Mouse (Mus musculus) lung, embryonic 14.5 days (tissue): Measurements from ENCODE around the gene Cdh4. TPM values are rescaled to one million over a fixed set of nuclear protein-coding genes. Genes with fewer than 3 reads are reported as not detected.

Experiments used
- ATAC-seq: fragments of 200-750 bp; cut with Nextera tagmentation; 2 replicates; pipeline ENCODE4 v1.8.0; 2017; ENCODE audit warnings: mild to moderate bottlenecking, moderate TSS enrichment, moderate library complexity; ENCODE audit not compliant: insufficient read depth
- DNase-seq: peaks from one replicate; pipeline ENCODE4 v3.0.0-alpha.2; 2015
- H3K27ac ChIP-seq: fragments of 300-500 bp; sonication (generic); 2 replicates; pipeline ENCODE4 v1.5.1; 2014; ENCODE audit warnings: low read depth, mild to moderate bottlenecking, moderate library complexity
- H3K27me3 ChIP-seq: fragments of 300-500 bp; sonication (generic); 2 replicates; pipeline ENCODE4 v1.6.1; 2014; ENCODE audit warnings: low read length, control low read depth; ENCODE audit not compliant: insufficient read depth
- H3K36me3 ChIP-seq: fragments of 300-500 bp; sonication (generic); 2 replicates; pipeline ENCODE4 v1.6.1; 2014; ENCODE audit warnings: control low read depth; ENCODE audit not compliant: insufficient read depth
- H3K4me1 ChIP-seq: fragments of 300-500 bp; sonication (generic); 2 replicates; pipeline ENCODE4 v1.6.1; 2014; ENCODE audit warnings: antibody characterized with exemption, control low read depth; ENCODE audit not compliant: insufficient read depth
- H3K4me2 ChIP-seq: fragments of 300-500 bp; sonication (generic); 2 replicates; pipeline ENCODE4 v1.6.1; 2014; ENCODE audit warnings: mild to moderate bottlenecking
- H3K4me3 ChIP-seq: fragments of 300-500 bp; sonication (generic); 2 replicates; pipeline ENCODE4 v1.5.1; 2014; ENCODE audit warnings: low read depth, low read length
- H3K9ac ChIP-seq: fragments of 300-500 bp; sonication (generic); 2 replicates; pipeline ENCODE4 v1.6.1; 2014
- H3K9me3 ChIP-seq: fragments of 300-500 bp; sonication (generic); 2 replicates; pipeline ENCODE4 v1.6.1; 2016; ENCODE audit warnings: low read depth, low read length, control low read depth
- CTCF ChIP-seq: IDR thresholded peaks from 2 replicates; pipeline ENCODE4 v1.5.1; 2016; ENCODE audit warnings: antibody characterized with exemption, low read depth
- WGBS: fragments of 180-500 bp; shearing (Covaris S2); extraction: QIAGEN DNeasy Blood & Tissue Kit; methylation state at CpG from one replicate; pipeline ENCODE4 v1.1.7; 2014; 5-methylcytosine and 5-hydroxymethylcytosine counted together
- polyA plus RNA-seq: library from polyadenylated mRNA; unstranded; fragments of >200 nt; fragmentation: Nextera tagmentation; extraction: Ambion mirVana; gene quantifications from 2 replicates; pipeline ENCODE4 v1.2.1, GENCODE M21; 2014

Cdh4 gene
- polyA plus RNA-seq, 1 experiment from 2014 or later, result 4.9 TPM

- no peak overlapping the region for H3K27ac ChIP-seq
- H3K4me2 ChIP-seq, result no peak overlapping the region
- ATAC-seq, result no peak
These were observed 95.7 kb downstream of the Cdh4 start for GRCm38 (mm10) chr2:179537800-179538450.

GRCm38 (mm10) chr2:179538535-179538934 lies 96.3 kb downstream of the Cdh4 start:
- no peak overlapping the region for H3K4me2 ChIP-seq
- no peak overlapping the region for H3K4me3 ChIP-seq
- H3K9ac ChIP-seq, result no peak overlapping the region
- H3K9me3 ChIP-seq, result no peaks in the 10 kb centered on the region
- 51% methylated on average over 4 of the region's 4 CpGs for WGBS
- no peaks in the 10 kb centered on the region for H3K36me3 ChIP-seq
- H3K27me3 ChIP-seq, result no peaks in the 10 kb centered on the region
- no peak overlapping the region for H3K27ac ChIP-seq
- H3K4me1 ChIP-seq, result no peaks in the 10 kb centered on the region
- DNase-seq (no peak), ATAC-seq (no peak)
- no peak for TF ChIP-seq CTCF

More at GRCm38 (mm10) chr2:179537800-179538450, 95.7 kb downstream of the Cdh4 start:
- WGBS, result 51% methylated on average over 3 of the region's 3 CpGs
- H3K27me3 ChIP-seq, result no peaks in the 10 kb centered on the region
- no peak overlapping the region for H3K4me3 ChIP-seq
- H3K9ac ChIP-seq, result no peak overlapping the region
- H3K36me3 ChIP-seq, result no peaks in the 10 kb centered on the region
- no peaks in the 10 kb centered on the region for H3K4me1 ChIP-seq
- DNase-seq, result no peak
- no peaks in the 10 kb centered on the region for H3K9me3 ChIP-seq
- TF ChIP-seq CTCF, result no peak

- Histone ChIP-seq H3K4me2 (no peak overlapping the region), H3K27me3 (no peaks in the 10 kb centered on the region), H3K9ac (no peak overlapping the region), H3K36me3 (no peaks in the 10 kb centered on the region), H3K27ac (no peak overlapping the region), H3K9me3 (no peaks in the 10 kb centered on the region), H3K4me1 (no peaks in the 10 kb centered on the region), H3K4me3 (no peak overlapping the region)
- TF ChIP-seq CTCF, result no peak
- 34% methylated on average over 9 of the region's 9 CpGs for WGBS
- DNase-seq (no peak), ATAC-seq (no peak)
These were observed 97.5 kb downstream of the Cdh4 start for GRCm38 (mm10) chr2:179539532-179540245.

- H3K27me3 ChIP-seq, result no peaks in the 10 kb centered on the region
- no peak overlapping the region for H3K27ac ChIP-seq
- no peaks in the 10 kb centered on the region for H3K9me3 ChIP-seq
- H3K4me3 ChIP-seq, result no peak overlapping the region
- DNase-seq, result no peak
- H3K4me1 ChIP-seq, result no peaks in the 10 kb centered on the region
- TF ChIP-seq CTCF, result no peak
- WGBS, result 91% methylated on average over 4 of the region's 4 CpGs
- ATAC-seq, result no peak
- no peak overlapping the region for H3K4me2 ChIP-seq
- H3K36me3 ChIP-seq, result no peaks in the 10 kb centered on the region
- no peak overlapping the region for H3K9ac ChIP-seq
These were observed 98.9 kb downstream of the Cdh4 start for GRCm38 (mm10) chr2:179541096-179541495.

GRCm38 (mm10) chr2:179547627-179548026 lies 105.4 kb downstream of the Cdh4 start:
- Histone ChIP-seq H3K27ac (no peak overlapping the region), H3K9me3 (no peaks in the 10 kb centered on the region), H3K9ac (no peak overlapping the region), H3K4me1 (no peaks in the 10 kb centered on the region), H3K36me3 (no peaks in the 10 kb centered on the region), H3K4me2 (no peak overlapping the region), H3K4me3 (no peak overlapping the region), H3K27me3 (no peaks in the 10 kb centered on the region)
- TF ChIP-seq CTCF, result no peak
- DNase-seq, result no peak
- 82% methylated on average over 5 of the region's 5 CpGs for WGBS
- ATAC-seq, result no peak

GRCm38 (mm10) chr2:179555928-179556327 lies 113.7 kb downstream of the Cdh4 start:
- TF ChIP-seq CTCF, result no peak
- Histone ChIP-seq H3K36me3 (no peaks in the 10 kb centered on the region), H3K4me2 (no peak overlapping the region), H3K4me3 (no peak overlapping the region), H3K9me3 (no peaks in the 10 kb centered on the region), H3K27me3 (no peaks in the 10 kb centered on the region), H3K27ac (no peak overlapping the region), H3K4me1 (no peaks in the 10 kb centered on the region), H3K9ac (no peak overlapping the region)
- WGBS, result 68% methylated on average over 4 of the region's 4 CpGs
- DNase-seq (no peak), ATAC-seq (no peak)

GRCm38 (mm10) chr2:179562350-179562749 lies 120.1 kb downstream of the Cdh4 start:
- Histone ChIP-seq H3K4me3 (no peak overlapping the region), H3K27ac (no peak overlapping the region), H3K4me1 (no peaks in the 10 kb centered on the region), H3K9me3 (no peaks in the 10 kb centered on the region), H3K4me2 (no peak overlapping the region), H3K36me3 (no peaks in the 10 kb centered on the region), H3K27me3 (no peaks in the 10 kb centered on the region; the same call in 1 of the 2 replicates), H3K9ac (no peak overlapping the region)
- TF ChIP-seq CTCF, result no peak
- DNase-seq, result no peak
- no peak for ATAC-seq
- WGBS, result 71% methylated on average over 2 of the region's 2 CpGs
